Mouse (Mus musculus) embryonic facial prominence, embryonic 14.5 days (tissue): ENCODE results near the gene Olfr527. TPM values are rescaled to one million over a fixed set of nuclear protein-coding genes. Genes with fewer than 3 reads are reported as not detected.

Source experiments
- ATAC-seq: fragments of 200-750 bp; cut with Nextera tagmentation; 2 replicates; pipeline ENCODE4 v1.8.0; 2017; ENCODE audit warnings: low read depth, moderate number of reproducible peaks, moderate TSS enrichment
- DNase-seq: peaks from one replicate; pipeline ENCODE4 v3.0.0-alpha.2; 2015; ENCODE audit warnings: low spot score
- H3K27ac ChIP-seq: fragments of 300-500 bp; sonication (generic); replicated peaks from 2 replicates; pipeline ENCODE4 v1.5.1; 2014; ENCODE audit warnings: low read depth, mild to moderate bottlenecking, low read length, moderate library complexity
- H3K27me3 ChIP-seq: fragments of 300-500 bp; sonication (generic); replicated peaks from 2 replicates; pipeline ENCODE4 v1.6.1; 2014; ENCODE audit warnings: low read length; ENCODE audit not compliant: control insufficient read depth, insufficient read depth
- H3K36me3 ChIP-seq: fragments of 300-500 bp; sonication (generic); 2 replicates; pipeline ENCODE4 v1.6.1; 2014; ENCODE audit warnings: low read length, mixed read lengths; ENCODE audit not compliant: control insufficient read depth, insufficient read depth
- H3K4me1 ChIP-seq: fragments of 300-500 bp; sonication (generic); 2 replicates; pipeline ENCODE4 v1.6.1; 2014; ENCODE audit warnings: antibody characterized with exemption, low read length; ENCODE audit not compliant: control insufficient read depth, insufficient read depth
- H3K4me2 ChIP-seq: fragments of 300-500 bp; sonication (generic); 2 replicates; pipeline ENCODE4 v1.6.1; 2014; ENCODE audit warnings: low read depth, mild to moderate bottlenecking, low read length, moderate library complexity, mixed read lengths
- H3K4me3 ChIP-seq: fragments of 300-500 bp; sonication (generic); 2 replicates; pipeline ENCODE4 v1.5.1; 2014; ENCODE audit warnings: low read depth, mild to moderate bottlenecking, low read length
- H3K9ac ChIP-seq: fragments of 300-500 bp; sonication (generic); 2 replicates; pipeline ENCODE4 v1.6.1; 2014; ENCODE audit warnings: low read depth, mild to moderate bottlenecking, low read length, moderate library complexity, mixed read lengths
- H3K9me3 ChIP-seq: fragments of 300-500 bp; sonication (generic); 2 replicates; pipeline ENCODE4 v1.6.1; 2016; ENCODE audit warnings: low read length; ENCODE audit not compliant: control insufficient read depth
- WGBS: fragments of 180-500 bp; shearing (Covaris S2); extraction: QIAGEN DNeasy Blood & Tissue Kit; methylation state at CpG from one replicate; pipeline ENCODE4 v1.1.7; 2014; 5-methylcytosine and 5-hydroxymethylcytosine counted together
- polyA plus RNA-seq: library from polyadenylated mRNA; unstranded; fragments of >200 nt; fragmentation: Nextera tagmentation; extraction: Ambion mirVana; gene quantifications from 2 replicates; pipeline ENCODE4 v1.2.1, GENCODE M21; 2014

The Olfr527 gene
- polyA plus RNA-seq = not detected in 2 replicates

DNA sequence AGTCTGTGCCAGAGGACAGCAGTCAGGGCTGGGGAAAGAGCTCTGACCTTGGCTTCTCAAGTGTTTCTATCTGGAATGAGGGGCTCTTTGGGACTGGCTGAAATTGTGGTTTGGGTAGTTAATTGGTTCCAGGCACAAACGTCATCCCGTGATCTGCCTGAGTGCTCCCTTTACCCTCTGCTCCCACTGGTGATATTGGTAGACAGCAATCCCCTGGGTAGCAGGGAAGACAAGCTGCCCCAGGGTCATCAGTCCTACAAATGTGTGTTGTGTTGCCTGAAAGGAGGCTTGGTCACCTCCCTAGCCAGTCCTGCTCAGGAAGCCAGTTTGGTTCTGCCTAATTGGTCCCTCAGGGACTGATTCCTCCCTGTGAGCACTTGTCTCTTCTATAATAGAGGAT is at the start of gene Olfr527:
TSS of gene Olfr527 (plus strand) at position 301 of the 400 bp plus-strand sequence.
- Histone ChIP-seq H3K36me3 (no peaks in the 10 kb centered on the region), H3K4me2 (no peak within 1 kb of the TSS), H3K4me1 (no peaks in the 10 kb centered on the region), H3K27me3 (no peaks in the 10 kb centered on the region), H3K9ac (no peak within 1 kb of the TSS), H3K9me3 (no peaks in the 10 kb centered on the region), H3K4me3 (no peak within 1 kb of the TSS), H3K27ac (no peak within 1 kb of the TSS)
- ATAC-seq (no peak), DNase-seq (peak; percentile 2)
- 37% methylated on average over 2 of the region's 2 CpGs for WGBS

DNA sequence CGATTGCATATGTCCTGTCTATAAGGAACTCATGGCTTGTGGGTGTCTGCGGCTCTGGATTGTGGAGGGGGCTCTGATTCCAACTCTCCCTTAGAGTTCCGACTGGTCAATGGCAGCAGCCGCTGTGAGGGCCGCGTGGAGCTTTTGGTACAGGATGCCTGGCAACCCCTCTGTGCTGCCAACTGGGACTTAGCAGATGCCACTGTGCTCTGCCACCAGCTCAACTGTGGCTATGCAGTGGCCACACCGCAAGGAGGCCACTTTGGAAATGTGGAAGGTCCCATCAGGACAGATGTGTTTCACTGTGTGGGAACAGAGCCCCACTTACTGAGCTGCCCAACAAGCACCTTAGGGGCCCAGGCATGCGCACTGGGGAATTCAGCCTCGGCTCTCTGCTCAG is 38.1 kb upstream of the Olfr527 start:
- no peak overlapping the region for H3K4me3 ChIP-seq
- no peak overlapping the region for H3K9ac ChIP-seq
- H3K4me2 ChIP-seq = no peak overlapping the region

DNA sequence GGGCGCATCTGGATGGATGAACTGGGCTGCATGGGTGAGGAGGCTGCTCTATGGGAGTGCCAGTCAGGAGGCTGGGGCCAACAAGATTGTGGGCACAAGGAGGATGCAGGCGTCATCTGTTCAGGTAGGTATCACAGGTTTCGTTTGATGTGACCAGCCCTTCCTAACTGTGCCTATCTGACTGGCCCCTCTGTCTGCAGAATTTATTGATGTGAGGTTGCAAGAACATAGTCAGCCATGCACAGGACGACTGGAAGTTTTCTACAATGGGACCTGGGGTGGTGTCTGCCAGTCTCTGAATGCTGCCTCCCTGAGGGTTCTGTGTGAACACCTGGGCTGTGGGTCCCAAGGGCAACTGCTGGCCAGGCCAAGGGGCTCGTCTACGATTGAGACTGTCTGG is 36.9 kb upstream of the Olfr527 start:
- 74% methylated on average over 6 of the region's 6 CpGs for WGBS
- Histone ChIP-seq H3K27me3 (no peaks in the 10 kb centered on the region), H3K27ac (no peak overlapping the region), H3K4me2 (no peak overlapping the region), H3K4me1 (no peaks in the 10 kb centered on the region), H3K9me3 (no peaks in the 10 kb centered on the region), H3K9ac (no peak overlapping the region), H3K36me3 (no peaks in the 10 kb centered on the region), H3K4me3 (no peak overlapping the region)
- DNase-seq (no peak), ATAC-seq (no peak)

More for the DNA sequence above, 38.1 kb upstream of the Olfr527 start:
- no peaks in the 10 kb centered on the region for H3K4me1 ChIP-seq
- WGBS = 88% methylated on average over 9 of the region's 9 CpGs
- H3K36me3 ChIP-seq = no peaks in the 10 kb centered on the region
- no peaks in the 10 kb centered on the region for H3K9me3 ChIP-seq
- DNase-seq = no peak
- ATAC-seq = no peak
- no peak overlapping the region for H3K27ac ChIP-seq
- H3K27me3 ChIP-seq = no peaks in the 10 kb centered on the region

DNA sequence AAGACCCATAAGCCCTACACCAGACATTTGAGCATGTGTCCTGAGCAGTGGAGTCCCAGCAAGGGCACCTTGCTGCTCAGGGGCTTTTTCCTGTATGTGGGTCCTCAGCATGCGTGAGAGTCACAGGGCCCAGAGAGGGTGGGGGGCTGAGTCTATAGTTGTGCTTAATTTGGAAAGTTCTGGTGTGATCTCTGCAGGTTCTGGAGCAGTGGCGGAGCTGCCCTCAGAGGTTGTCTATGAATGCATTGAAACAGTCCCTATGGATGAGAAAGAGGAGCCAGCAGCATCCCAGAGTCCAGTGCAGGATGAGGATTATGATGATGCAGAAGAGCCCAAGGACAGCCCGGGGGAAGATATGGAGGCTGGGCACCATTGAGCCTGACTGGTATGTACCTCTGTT is 34.4 kb upstream of the Olfr527 start:
- H3K27ac ChIP-seq = no peak overlapping the region
- WGBS = 85% methylated on average over 3 of the region's 3 CpGs
- no peak overlapping the region for H3K9ac ChIP-seq
- DNase-seq (no peak), ATAC-seq (no peak)
- no peaks in the 10 kb centered on the region for H3K9me3 ChIP-seq
- no peaks in the 10 kb centered on the region for H3K4me1 ChIP-seq
- no peaks in the 10 kb centered on the region for H3K36me3 ChIP-seq
- H3K4me3 ChIP-seq = no peak overlapping the region
- no peak overlapping the region for H3K4me2 ChIP-seq
- H3K27me3 ChIP-seq = no peaks in the 10 kb centered on the region

DNA sequence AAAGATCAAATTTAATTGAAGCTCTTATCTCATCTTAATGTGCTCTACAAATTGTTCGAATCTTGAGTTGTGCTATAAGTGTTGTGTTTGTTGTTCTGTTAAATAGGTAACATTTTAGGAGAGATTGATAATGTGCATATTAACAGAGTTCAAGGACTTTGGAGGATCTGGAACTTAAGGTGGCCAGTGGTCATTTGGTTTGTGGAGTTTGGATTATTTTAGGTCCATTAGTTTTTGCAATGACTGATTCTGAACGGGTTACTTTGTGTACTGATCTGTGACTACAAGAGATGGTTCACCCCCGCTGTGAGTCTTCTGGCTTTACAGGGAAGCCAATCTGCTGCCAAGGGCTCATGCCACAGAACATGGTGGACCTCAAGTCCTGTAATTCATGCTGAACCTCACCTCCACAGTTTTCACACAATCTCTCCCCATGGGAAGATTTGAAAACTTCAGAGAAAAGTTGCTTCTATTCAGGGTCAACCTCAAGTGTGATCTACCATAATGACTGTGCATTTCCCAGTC is 13.9 kb upstream of the Olfr527 start:
- H3K4me2 ChIP-seq = no peak overlapping the region
- no peak overlapping the region for H3K27ac ChIP-seq
- no peak overlapping the region for H3K4me3 ChIP-seq
- no peaks in the 10 kb centered on the region for H3K27me3 ChIP-seq
- no peak for ATAC-seq
- no peaks in the 10 kb centered on the region for H3K4me1 ChIP-seq
- DNase-seq = no peak
- H3K36me3 ChIP-seq = no peaks in the 10 kb centered on the region
- WGBS = 85% methylated on average over 3 of the region's 3 CpGs
- no peaks in the 10 kb centered on the region for H3K9me3 ChIP-seq
- H3K9ac ChIP-seq = no peak overlapping the region

DNA sequence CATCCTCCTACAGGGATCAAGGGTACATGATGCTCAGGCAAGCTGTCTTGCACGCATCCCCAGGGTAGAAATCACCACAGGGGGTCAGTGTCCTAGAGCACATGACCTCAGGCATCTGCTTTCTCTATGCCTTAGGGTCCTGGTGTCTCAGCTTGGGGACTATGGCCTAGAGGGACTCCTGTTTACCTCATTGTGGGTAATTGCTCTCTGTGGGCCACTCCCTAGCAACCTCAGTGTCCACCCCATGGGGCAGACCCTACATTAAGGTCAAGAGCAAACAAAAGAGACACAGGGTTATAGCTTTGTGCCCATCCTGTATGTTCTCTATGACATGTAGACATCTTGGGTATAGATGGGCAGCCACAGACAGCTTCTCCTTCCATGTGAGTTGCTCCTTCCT is 13.3 kb upstream of the Olfr527 start, which contains the start of gene Olfr525:
TSS of gene Olfr525 (plus strand) at position 301 of the 400 bp plus-strand sequence.
- no peaks in the 10 kb centered on the region for H3K27me3 ChIP-seq
- no peak within 1 kb of the TSS for H3K9ac ChIP-seq
- H3K36me3 ChIP-seq = no peaks in the 10 kb centered on the region
- no peak within 1 kb of the TSS for H3K27ac ChIP-seq
- H3K4me1 ChIP-seq = no peaks in the 10 kb centered on the region
- H3K4me2 ChIP-seq = no peak within 1 kb of the TSS
- no peaks in the 10 kb centered on the region for H3K9me3 ChIP-seq
- DNase-seq (no peak), ATAC-seq (no peak)
- WGBS = 18% methylated on average over 1 of the region's 1 CpGs
- no peak within 1 kb of the TSS for H3K4me3 ChIP-seq

DNA sequence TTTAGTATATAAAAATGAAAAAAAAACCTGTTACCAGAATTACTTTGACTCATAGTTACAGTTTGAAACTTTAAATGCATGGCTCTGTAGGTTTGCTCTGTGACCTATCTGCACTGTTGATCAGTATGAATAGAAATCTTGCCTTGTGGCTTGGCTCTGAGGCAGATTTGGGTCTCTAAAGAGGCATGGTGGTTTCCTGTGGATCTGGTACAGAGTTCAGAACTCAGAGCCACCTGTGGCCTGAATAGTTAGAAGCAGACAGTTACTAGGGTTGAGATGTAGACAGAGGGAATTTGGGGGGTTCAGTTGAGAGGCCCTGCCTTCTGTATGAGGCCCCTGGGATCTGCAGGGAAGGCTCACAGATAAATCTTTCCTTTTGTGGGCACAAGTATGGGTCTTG is 12.7 kb upstream of the Olfr527 start:
- Histone ChIP-seq H3K4me2 (no peak overlapping the region), H3K27ac (no peak overlapping the region), H3K4me3 (no peak overlapping the region), H3K9me3 (no peaks in the 10 kb centered on the region), H3K4me1 (no peaks in the 10 kb centered on the region), H3K36me3 (no peaks in the 10 kb centered on the region), H3K9ac (no peak overlapping the region), H3K27me3 (no peaks in the 10 kb centered on the region)
- ATAC-seq = no peak
- no peak for DNase-seq

DNA sequence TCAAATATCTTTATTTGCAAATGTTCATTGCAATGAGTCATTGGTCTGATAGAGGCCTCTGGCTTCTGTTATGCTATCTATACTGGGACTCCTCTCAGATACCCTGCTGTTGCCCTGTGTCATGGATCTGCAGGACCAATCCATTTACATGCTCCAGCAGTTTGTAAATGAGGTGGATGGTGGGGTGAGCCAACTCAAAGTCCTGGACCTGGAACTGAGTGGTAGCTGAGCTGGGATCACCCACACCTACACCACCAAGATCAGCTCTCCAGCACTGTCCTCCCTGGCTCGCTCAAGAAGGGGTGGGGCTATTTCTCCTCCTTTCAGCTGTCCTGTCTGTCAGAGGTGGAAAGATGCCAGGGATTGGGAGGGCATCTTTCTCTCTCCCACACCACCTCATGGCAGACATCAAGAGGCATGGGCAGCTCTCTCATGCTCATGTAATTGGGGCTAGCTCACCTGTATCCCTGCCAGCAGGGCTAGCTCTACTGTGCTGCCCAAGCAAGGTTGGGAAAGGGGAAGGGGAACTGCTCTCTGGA is 4.0 kb upstream of the Olfr527 start:
- no peaks in the 10 kb centered on the region for H3K36me3 ChIP-seq
- no peaks in the 10 kb centered on the region for H3K27me3 ChIP-seq
- H3K9ac ChIP-seq = no peak overlapping the region
- ATAC-seq (no peak), DNase-seq (no peak)
- H3K27ac ChIP-seq = no peak overlapping the region
- H3K4me2 ChIP-seq = no peak overlapping the region
- H3K9me3 ChIP-seq = no peaks in the 10 kb centered on the region
- no peaks in the 10 kb centered on the region for H3K4me1 ChIP-seq
- H3K4me3 ChIP-seq = no peak overlapping the region
- 33% methylated on average over 1 of the region's 1 CpGs for whole genome bisulfite sequencing

DNA sequence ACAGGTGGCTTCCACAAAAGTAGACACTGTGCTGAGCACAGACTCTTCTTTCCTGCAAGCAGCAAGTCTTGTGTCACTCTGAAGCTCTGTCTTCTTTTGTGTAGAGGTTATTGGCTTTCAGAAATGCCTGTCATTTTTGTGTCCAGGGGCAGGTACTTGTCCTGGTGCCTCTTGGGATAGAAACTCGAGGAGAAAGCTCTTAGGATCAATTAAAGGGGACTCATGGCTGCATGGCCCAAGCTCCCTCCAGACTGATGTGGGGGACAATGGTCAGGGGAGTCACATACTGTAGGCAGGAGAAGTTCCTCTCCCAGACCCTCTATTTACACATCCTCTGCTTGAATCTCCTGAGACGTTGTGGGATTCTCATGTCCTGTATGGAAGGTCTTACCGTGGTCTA is 27.8 kb downstream of the Olfr527 start, which contains the start of gene Olfr60:
TSS of gene Olfr60 (minus strand) at position 101 of the 400 bp plus-strand sequence.
- H3K9ac ChIP-seq = no peak within 1 kb of the TSS
- no peaks in the 10 kb centered on the region for H3K4me1 ChIP-seq
- DNase-seq = no peak
- ATAC-seq = no peak
- 76% methylated on average over 3 of the region's 3 CpGs for WGBS
- H3K9me3 ChIP-seq = 0 out of 2 replicates have a peak, but pooled peaks cover 5% of the 10 kb centered on the region
- no peak within 1 kb of the TSS for H3K4me2 ChIP-seq
- no peak within 1 kb of the TSS for H3K4me3 ChIP-seq
- no peaks in the 10 kb centered on the region for H3K27me3 ChIP-seq
- H3K27ac ChIP-seq = no peak within 1 kb of the TSS
- H3K36me3 ChIP-seq = no peaks in the 10 kb centered on the region
